16 mouse cellular contexts compared by ENCODE assay signal in genomic region chr2:52505164-52505563, GRCm38 (mm10).
"Had no signal": no experiment of that assay in that cellular context is flagged by ENCODE, and none has a peak within 500 bp of the region (broad histone marks: within the 10 kb centered on the region; RNA-seq: fewer than 3 reads in every experiment).

No protein-coding gene starts in this region.

- DNase-seq: kidney, postnatal 25 days; lung, embryonic 14.5 days; midbrain, embryonic 14.5 days; right cerebral cortex, adult 18-20 months; right cerebral cortex, postnatal 14 days; right cerebral cortex, postnatal 4 days; thymus, adult 2 months; thymus, postnatal 14 days; thymus, postnatal 4 days had no signal

- H3K4me2 ChIP-seq: limb, embryonic 12.5 days; limb, embryonic 15.5 days; liver, embryonic 15.5 days; lung, embryonic 14.5 days; midbrain, embryonic 11.5 days had no signal

- H3K27me3 ChIP-seq: limb, embryonic 12.5 days; limb, embryonic 15.5 days; liver, embryonic 15.5 days had no signal

- H3K36me3 ChIP-seq: limb, embryonic 12.5 days; limb, embryonic 15.5 days; liver, embryonic 15.5 days had no signal

- H3K9me3 ChIP-seq: limb, embryonic 12.5 days; limb, embryonic 15.5 days; liver, embryonic 15.5 days had no signal

- ATAC-seq: intestine, postnatal 0 days had no signal

- H3K27ac ChIP-seq: kidney, postnatal 0 days; limb, embryonic 12.5 days; limb, embryonic 15.5 days; liver, embryonic 15.5 days; stomach, postnatal 0 days had no signal

- H3K4me1 ChIP-seq: limb, embryonic 12.5 days; limb, embryonic 15.5 days had no signal

- H3K9ac ChIP-seq: limb, embryonic 12.5 days; limb, embryonic 15.5 days; liver, embryonic 15.5 days; lung, embryonic 14.5 days had no signal

- H3K4me3 ChIP-seq: limb, embryonic 12.5 days; limb, embryonic 15.5 days; liver, embryonic 15.5 days had no signal
